Mouse (Mus musculus) embryonic stem cell, embryonic (primary cell): Measurements from ENCODE around the gene Klhl29.

Source experiments
- CTCF ChIA-PET, 4 experiments: fragments of 300-600 bp in 2 of 4; fragments of 350-600 bp in 2 of 4; sonication (Branson Sonifier 250); formaldehyde crosslinking; loops; one replicate each; lab custom pipeline; 2022; ENCODE audit warnings: inconsistent platforms in 2 of 4; lab: Charles Lee
- POLR2A ChIA-PET, 4 experiments: fragments of 300-600 bp in 2 of 4; fragments of 350-600 bp in 2 of 4; sonication (Branson Sonifier 250); formaldehyde crosslinking; loops; one replicate each; lab custom pipeline; 2022; ENCODE audit warnings: antibody characterized with exemption in 4 of 4, inconsistent platforms in 1 of 4; lab: Charles Lee

Gene Klhl29

DNA sequence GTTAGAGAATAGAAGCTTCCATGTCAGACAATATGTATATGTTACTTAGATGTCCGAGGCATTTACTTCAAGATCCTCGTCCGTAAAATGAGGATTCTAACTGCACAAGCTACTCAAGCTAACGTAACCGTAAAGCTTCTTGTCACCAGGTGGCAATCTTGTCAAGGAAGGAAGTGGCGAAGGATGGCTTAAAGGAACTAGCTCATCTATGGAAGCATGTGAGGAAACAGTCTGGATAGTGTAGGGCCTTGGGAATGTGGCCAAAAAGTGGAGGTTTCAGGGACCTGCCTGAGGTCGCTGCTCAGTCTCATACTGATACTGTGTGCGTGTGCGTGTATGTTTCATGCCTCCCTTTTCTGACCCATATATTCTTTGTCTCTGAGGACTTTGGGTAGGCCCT, 275.9 kb downstream of the Klhl29 start:
- CTCF ChIA-PET: interaction anchor here in 3 of 4 experiments (0.6 to 1.0 kb wide), 4 partner anchors 38 to 591 kb away, joined by 3 read pairs; partner anchors contain the start of gene Sf3b6 (in 1 of the 3)
- POLR2A ChIA-PET: interaction anchor here in 1 of 4 experiments (1.0 to 1.1 kb wide), 2 partner anchors 8 to 10 kb away, joined by 3 read pairs; no protein-coding TSS in a partner anchor

- CTCF ChIA-PET: no interaction called here
- POLR2A ChIA-PET: no interaction called here
Observed at GRCm38 (mm10) chr12:5088639-5089038, 286.8 kb downstream of the Klhl29 start.

DNA sequence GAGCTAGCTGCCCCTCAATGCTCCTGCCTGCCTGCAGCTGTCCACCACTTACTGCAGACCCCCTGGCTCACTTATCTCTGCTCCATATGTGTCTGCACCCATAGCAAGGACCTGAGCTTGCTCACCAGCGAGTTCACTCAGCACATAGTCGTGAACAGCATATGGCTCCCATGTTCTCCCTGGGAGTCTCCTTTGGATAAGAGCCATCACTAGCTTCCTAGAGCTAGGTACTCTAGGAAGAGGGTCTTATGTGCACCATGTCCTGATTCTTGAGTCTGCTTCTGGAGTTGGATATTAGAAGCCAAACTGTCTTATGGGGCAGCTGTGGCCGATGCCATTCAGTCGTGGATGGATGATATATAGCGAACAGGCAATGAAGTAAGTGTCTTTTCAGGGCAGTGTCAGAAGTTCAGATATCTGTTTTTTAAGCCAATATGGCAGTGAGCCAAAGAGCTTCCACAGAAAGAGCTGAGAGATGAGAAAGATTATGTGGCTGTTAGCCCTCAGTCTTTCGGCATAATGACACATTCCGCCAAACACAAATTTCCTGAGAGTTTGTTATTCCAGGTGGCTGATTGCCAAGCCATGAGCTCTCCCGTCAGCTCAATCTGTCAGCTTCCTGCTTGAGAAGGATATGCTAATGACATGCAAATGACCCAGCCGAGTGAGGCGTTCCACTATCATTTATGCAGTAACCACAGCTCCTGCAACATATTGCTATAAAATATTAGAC, 287.5 kb downstream of the Klhl29 start:
- CTCF ChIA-PET: no interaction called here
- POLR2A ChIA-PET: interaction anchor here in 1 of 4 experiments (1.0 kb wide), 1 partner anchor 20 kb away, joined by 3 read pairs; no protein-coding TSS in a partner anchor

DNA sequence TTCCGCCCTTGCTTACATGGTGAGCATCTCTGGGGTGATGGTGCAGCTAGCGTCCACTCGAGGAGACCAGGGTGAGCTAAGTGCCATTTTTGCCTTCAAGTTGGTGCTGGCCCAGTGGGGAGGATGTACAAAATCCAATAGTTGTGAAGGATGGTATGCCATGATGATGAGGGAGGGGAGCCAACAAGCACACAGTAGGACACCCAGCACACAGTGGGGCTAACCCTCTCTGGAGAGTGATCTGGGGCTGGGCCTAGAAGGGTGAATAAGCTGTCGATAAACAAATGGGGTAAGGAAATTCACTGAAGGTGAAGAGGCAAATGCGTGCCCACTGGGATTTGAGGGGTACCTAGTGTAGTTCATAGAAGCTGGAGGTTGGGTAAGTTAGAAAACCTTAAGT, 290.8 kb downstream of the Klhl29 start:
- POLR2A ChIA-PET: interaction anchor here in 1 of 4 experiments (1.0 to 1.4 kb wide), 2 partner anchors 11 to 35 kb away, joined by 3 read pairs; no protein-coding TSS in a partner anchor
- CTCF ChIA-PET: no interaction called here

GRCm38 (mm10) chr12:5081480-5081879, 294.0 kb downstream of the Klhl29 start:
- CTCF ChIA-PET: interaction anchor here in 1 of 4 experiments (0.8 kb wide), 1 partner anchor 1970 kb away, joined by 4 read pairs; no protein-coding TSS in a partner anchor
- POLR2A ChIA-PET: interaction anchor here in 1 of 4 experiments (0.7 kb wide), 1 partner anchor 173 kb away, joined by 3 read pairs; no protein-coding TSS in a partner anchor

DNA sequence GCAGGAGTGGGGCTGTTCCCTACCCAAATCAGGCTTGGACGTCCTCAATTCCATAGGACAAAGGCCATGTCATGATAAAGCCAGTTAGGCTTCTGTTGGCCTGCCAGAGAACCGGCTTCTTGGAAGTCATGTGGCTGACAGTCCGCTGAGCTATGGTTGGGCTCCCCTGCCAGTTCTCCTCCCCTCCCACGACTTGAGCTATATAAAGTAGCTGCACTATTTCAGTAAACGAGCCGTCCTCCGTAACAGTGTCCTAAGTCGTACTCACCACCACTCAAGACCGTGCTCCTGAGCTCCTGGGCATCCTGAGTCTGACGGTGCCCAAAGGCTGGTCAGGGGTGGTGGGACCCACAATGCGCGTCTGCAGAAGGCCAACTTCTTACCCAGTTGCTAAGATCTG, 302.3 kb downstream of the Klhl29 start:
- CTCF ChIA-PET: interaction anchor here in 2 of 4 experiments (0.6 kb wide), 2 partner anchors 48 to 436 kb away, joined by 5 to 9 read pairs; no protein-coding TSS in a partner anchor
- POLR2A ChIA-PET: interaction anchor here in 3 of 4 experiments (0.6 to 1.1 kb wide), 3 partner anchors 198 to 793 kb away, joined by 3 to 4 read pairs (median 3); partner anchors contain the start of gene Sf3b6 (in 1 of the 3)

GRCm38 (mm10) chr12:5070131-5070530, 305.4 kb downstream of the Klhl29 start:
- CTCF ChIA-PET: interaction anchor here in 1 of 4 experiments (0.7 kb wide), 1 partner anchor 10 kb away, joined by 4 read pairs; no protein-coding TSS in a partner anchor
- POLR2A ChIA-PET: interaction anchor here in 1 of 4 experiments (0.6 kb wide), 1 partner anchor 19 kb away, joined by 5 read pairs; no protein-coding TSS in a partner anchor

DNA sequence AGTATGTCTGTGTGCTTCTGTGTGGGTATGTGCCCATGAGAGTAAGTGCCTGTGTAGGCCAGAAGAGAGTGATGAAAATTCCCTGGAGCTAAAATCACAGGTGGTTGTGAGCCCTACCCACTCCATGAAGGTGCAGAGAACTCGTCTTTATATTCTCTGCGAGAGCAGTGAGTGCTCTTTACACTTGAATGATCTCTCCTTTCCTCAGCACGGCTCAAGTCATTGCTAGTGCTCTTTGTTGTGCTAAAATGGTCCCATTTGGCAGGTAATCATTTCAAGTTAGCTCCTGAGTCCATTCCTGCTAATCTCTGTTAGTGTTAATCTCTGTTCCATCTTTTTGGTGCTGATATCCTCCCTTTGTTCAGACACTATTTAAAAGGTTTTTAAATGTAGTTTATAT, 307.9 kb downstream of the Klhl29 start:
- ChIA-PET CTCF (interaction anchor here in 3 of 4 experiments (0.6 to 1.9 kb wide), 3 partner anchors 12 to 84 kb away, joined by 3 to 8 read pairs (median 8); no protein-coding TSS in a partner anchor), POLR2A (interaction anchor here in 2 of 4 experiments (0.6 to 2.2 kb wide), 5 partner anchors 8 to 170 kb away, joined by 3 to 6 read pairs (median 3); no protein-coding TSS in a partner anchor)

DNA sequence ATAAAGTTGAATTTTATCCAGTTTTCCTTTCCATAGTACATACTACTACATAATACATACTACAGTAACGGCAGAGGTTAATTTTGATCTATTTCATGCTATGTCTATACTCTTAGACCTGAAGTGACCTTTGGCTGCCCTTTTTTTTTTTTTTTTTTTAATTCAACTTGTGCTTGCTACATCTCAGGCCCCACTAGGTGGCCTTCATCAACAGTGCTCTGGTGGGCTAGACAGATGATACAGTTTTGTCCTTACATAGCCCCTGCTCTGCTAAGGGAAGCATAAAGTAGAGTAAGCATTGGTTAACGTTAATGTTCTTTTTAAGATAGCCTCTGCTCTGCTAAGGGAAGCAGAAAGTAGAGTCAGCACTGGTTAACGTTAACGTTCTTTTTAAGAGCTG, 327.4 kb downstream of the Klhl29 start:
- ChIA-PET POLR2A (interaction anchor here in 1 of 4 experiments (0.7 to 0.9 kb wide), 2 partner anchors 77 to 429 kb away, joined by 3 read pairs; no protein-coding TSS in a partner anchor), CTCF (no interaction called here)

- POLR2A ChIA-PET: no interaction called here
Observed at GRCm38 (mm10) chr12:5044141-5044540, 331.3 kb downstream of the Klhl29 start.

GRCm38 (mm10) chr12:5038008-5038407, 337.5 kb downstream of the Klhl29 start:
- ChIA-PET CTCF (interaction anchor here in 1 of 4 experiments (1.4 kb wide), 1 partner anchor 110 kb away, joined by 3 read pairs; no protein-coding TSS in a partner anchor), POLR2A (interaction anchor here in 1 of 4 experiments (1.6 to 2.0 kb wide), 2 partner anchors 16 to 21 kb away, joined by 4 to 5 read pairs; no protein-coding TSS in a partner anchor)

More at GRCm38 (mm10) chr12:5044141-5044540, 331.3 kb downstream of the Klhl29 start:
- CTCF ChIA-PET: no interaction called here

- ChIA-PET CTCF (no interaction called here), POLR2A (no interaction called here)
Observed at GRCm38 (mm10) chr12:5029035-5029434, 346.4 kb downstream of the Klhl29 start.
